Mouse (Mus musculus): ENCODE measurements around the gene Olfr464.

The Olfr464 gene

DNA sequence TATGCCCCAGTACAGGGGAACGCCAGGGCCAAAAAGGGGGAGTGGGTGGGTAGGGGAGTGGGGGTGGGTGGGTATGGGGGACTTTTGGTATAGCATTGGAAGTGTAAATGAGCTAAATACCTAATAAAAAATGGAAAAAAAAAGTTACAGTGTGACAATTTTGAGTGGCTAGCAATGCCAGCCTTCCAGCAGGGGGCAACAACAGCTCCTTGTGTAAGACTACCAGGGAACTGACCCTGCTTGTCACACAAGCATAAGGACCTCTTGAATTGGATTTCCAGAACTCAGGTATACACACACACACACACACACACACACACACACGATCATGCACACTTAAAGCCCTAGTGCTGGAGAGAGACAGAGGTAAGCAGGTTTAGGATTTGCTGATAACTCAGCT, 53.9 kb downstream of the Olfr464 start:
- DNase-seq (ENCODE audit: low read depth), result peak; percentile 59

All from naive thymus-derived CD4-positive, alpha-beta T cell, adult 2 months (primary cell).